Comparison of ENCODE assay signal across 8 mouse cellular contexts in genomic region chr4:148087907-148088527, GRCm38 (mm10). TPM values are rescaled to one million over a fixed set of nuclear protein-coding genes. Genes with fewer than 3 reads are reported as not detected.
DNase-seq lines count a peak whose midpoint lies in the region; ATAC-seq and TF ChIP-seq lines count a peak whose summit lies in the region.

Gene Agtrap (minus strand): TSS chr4:148088031.

- H3K9ac ChIP-seq in lung, postnatal 0 days (replicated peaks; ENCODE audit: low read depth) = peak within 1 kb of the TSS; percentile 70

- no peak for TF ChIP-seq CTCF in lung, postnatal 0 days (IDR thresholded peaks at IDR 0.05)

- peak; percentile 77 for DNase-seq in MEL-GATA-1-ER (ENCODE audit: extremely low read depth, low read depth)
- peak; percentile 89 for DNase-seq in cerebellum, adult 8-10 months
- DNase-seq in forelimb bud, embryonic 11.5 days (ENCODE audit: low read depth, low spot score) = peak; percentile 83
- DNase-seq in layer of hippocampus, adult 9-11 months = peak; percentile 95
- peak; percentile 97 for DNase-seq in lung, postnatal 0 days (ENCODE audit: low spot score)
- DNase-seq in ovary, postnatal 14 days (ENCODE audit: low spot score) = peak; percentile 93
- DNase-seq in thymus, postnatal 14 days = peak; percentile 97

- H3K4me3 ChIP-seq in lung, postnatal 0 days (ENCODE audit: low read depth, low read length) = peak within 1 kb of the TSS; percentile 76

- H3K9me3 ChIP-seq in lung, postnatal 0 days (ENCODE audit: low read length) = no peaks in the 10 kb centered on the region

- TF ChIP-seq EP300 in lung, postnatal 0 days (IDR thresholded peaks at IDR 0.05) = no peak

- H3K4me1 ChIP-seq in lung, postnatal 0 days (ENCODE audit: insufficient read depth, low read depth, low read length) = peaks cover 16% of the 10 kb centered on the region

- H3K4me2 ChIP-seq in lung, postnatal 0 days (replicated peaks; ENCODE audit: low read depth, low read length) = peak within 1 kb of the TSS; percentile 83

- H3K36me3 ChIP-seq in lung, postnatal 0 days (ENCODE audit: insufficient read depth, low read length) = no peaks in the 10 kb centered on the region

- H3K27ac ChIP-seq in lung, postnatal 0 days (ENCODE audit: low read length) = peak within 1 kb of the TSS; percentile 78

- ATAC-seq in hematopoietic stem cell, adult 5-6 weeks (replicated peaks in 1 of 2; ENCODE audit: insufficient read depth in 1 of 2, low FRiP score in 2 of 2, low TSS enrichment in 1 of 2, low read depth in 1 of 2, poor library complexity in 2 of 2, severe bottlenecking in 2 of 2) = peak; percentile 63 to 81
- ATAC-seq in lung, postnatal 0 days = peak; percentile 91

- WGBS in lung, postnatal 0 days = 6% methylated on average over 34 of the region's 34 CpGs

- no peaks in the 10 kb centered on the region for H3K27me3 ChIP-seq in lung, postnatal 0 days (replicated peaks; ENCODE audit: insufficient read depth, low read length)

RNA-seq across cellular contexts. Expression of gene Agtrap, which starts in this region (rescaled TPM):
- 42.2 and 44.9 TPM in 2 replicates for total RNA-seq in hematopoietic stem cell, adult 5-6 weeks (2017)
- 20.7 and 22.0 TPM in 2 replicates for polyA plus RNA-seq in lung, postnatal 0 days (2015; fragmentation: Nextera tagmentation; extraction: Ambion mirVana)

Comparison
In these comparisons a context has a peak if more than half of its experiments do, and no peak if none do; other contexts are left out.
1. Peak in every context shown above with its lines: DNase-seq, ATAC-seq, H3K4me3 ChIP-seq and H3K27ac ChIP-seq.